Mouse (Mus musculus): ENCODE measurements at regions not wholly inside any gene's neighbourhood (a gene's known extent, or its start where the extent isn't known, plus 50 kb on each side); places are given as distances from the start of the nearest gene placed in this dataset.
A peak's percentile ranks its signal among the peaks of the same experiment; 100 is the strongest.

- no peak for DNase-seq (ENCODE audit: low spot score in 2 of 2)
These were observed 53.4 kb downstream of the Gm47996 start for GRCm38 (mm10) chr1:151263372-151263771.

- DNase-seq (ENCODE audit: low spot score in 2 of 2), result no peak
These were observed 53.9 kb downstream of the Gm47996 start for GRCm38 (mm10) chr1:151263830-151264229.

DNA sequence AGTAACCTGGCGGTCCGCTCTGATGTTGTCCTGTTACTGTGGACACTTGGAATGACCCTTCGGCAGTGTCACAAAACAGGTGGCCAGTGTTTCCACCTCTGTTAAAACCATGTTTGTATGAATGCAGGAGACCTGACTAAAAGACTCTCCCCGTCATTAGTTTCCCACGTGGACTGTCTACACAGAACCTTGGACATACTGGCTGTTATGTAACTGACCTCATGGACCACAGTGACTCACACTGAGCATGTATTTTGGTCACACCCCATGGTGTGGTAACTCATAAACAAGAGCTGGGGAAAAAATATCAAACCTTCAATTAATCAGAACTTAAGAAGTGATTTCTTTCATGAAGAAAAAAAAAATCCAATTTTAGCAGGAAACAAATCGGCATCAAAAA is 54.9 kb downstream of the Gm47996 start:
- no peak for DNase-seq (ENCODE audit: low spot score in 2 of 2)

DNA sequence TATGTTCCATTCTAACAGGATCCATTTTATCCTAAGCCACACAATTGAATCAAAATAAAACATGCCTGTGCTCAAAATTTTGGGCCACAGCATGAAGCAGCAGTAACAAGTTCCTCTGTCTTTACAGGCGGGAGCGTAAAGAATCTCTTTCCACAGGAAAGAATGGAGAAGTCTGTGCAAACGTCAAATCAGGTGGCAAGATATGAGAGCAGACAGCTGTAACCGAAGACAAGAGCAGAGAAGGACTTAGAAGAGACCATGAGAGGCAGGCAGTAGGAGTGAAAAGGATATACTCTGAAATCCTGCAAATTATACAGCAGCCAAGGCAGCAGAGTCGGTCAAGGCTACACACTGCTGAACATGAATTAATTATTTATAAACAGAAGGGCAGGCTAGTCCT is 55.7 kb downstream of the Gm47996 start:
- no peak for DNase-seq (ENCODE audit: low spot score in 2 of 2)

DNA sequence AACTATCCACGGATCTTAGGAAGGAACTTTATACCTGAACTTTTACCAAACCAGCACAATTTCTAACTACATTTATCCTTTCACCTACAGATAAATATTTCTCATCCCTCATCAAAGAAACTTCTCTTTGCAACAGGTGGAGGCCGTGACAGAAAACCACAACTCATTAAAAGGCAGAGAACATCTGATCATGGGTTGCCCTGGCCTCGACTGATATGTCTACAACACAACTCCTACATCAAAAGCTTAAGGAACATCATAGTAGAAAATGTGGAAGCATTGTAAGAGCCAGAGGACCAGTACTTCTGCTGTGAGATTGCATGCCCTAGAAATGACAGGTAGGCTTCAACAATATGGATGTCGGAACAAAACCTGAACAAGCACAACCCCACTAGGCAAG is 56.8 kb downstream of the Gm47996 start:
- no peak for DNase-seq (ENCODE audit: low spot score in 2 of 2)

DNA sequence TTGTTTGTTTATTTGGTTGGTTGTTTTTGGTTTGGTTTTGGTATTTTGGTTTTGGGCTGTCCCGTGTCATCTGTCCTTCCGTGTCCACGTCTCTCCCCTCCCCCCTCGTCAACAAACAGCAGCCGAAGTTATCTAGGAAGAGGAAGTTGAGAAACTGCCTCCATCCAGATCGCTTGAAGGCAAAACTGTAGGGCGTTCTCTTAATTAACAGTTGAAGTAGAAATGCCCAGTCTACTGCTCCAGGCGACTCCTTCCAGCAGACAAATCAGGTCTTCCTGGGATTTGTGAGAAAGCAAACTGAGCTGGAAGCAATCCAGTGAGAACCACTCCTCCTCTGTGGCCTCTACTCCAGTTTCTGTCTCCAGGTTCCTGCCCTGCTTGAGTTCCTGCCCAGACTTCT is 60.8 kb downstream of the Gm47996 start:
- peak in 1 of 2 experiments; percentile 37 for DNase-seq (ENCODE audit: low spot score in 2 of 2)

GRCm38 (mm10) chr1:151274306-151274705 is 64.4 kb downstream of the Gm47996 start:
- DNase-seq (ENCODE audit: low spot score in 2 of 2), result no peak

GRCm38 (mm10) chr1:151275581-151275980 is 65.7 kb downstream of the Gm47996 start:
- no peak for DNase-seq (ENCODE audit: low spot score in 2 of 2)

DNA sequence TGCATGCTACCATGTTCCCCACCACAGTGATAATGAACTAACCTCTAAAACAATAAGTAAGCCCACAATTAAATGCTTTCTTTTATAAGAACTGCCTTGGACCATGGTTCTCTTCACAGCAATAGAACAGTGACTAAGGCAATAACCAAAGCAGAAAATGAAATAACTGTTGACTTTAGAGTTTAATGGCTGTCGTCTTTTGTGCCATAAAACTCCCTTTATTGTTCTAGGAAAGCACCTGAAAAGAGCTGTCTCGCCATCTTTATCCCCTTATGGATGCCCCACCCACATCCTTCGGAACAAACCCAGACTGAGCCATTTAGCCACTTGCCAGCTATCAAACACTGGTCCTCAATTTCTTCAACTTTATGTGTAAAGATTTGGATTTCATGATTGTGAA is 64.3 kb upstream of the Ivns1abp start:
- DNase-seq (ENCODE audit: low spot score in 2 of 2), result no peak

GRCm38 (mm10) chr1:151285045-151285444 is 59.2 kb upstream of the Ivns1abp start:
- DNase-seq (ENCODE audit: low spot score in 2 of 2), result no peak

DNA sequence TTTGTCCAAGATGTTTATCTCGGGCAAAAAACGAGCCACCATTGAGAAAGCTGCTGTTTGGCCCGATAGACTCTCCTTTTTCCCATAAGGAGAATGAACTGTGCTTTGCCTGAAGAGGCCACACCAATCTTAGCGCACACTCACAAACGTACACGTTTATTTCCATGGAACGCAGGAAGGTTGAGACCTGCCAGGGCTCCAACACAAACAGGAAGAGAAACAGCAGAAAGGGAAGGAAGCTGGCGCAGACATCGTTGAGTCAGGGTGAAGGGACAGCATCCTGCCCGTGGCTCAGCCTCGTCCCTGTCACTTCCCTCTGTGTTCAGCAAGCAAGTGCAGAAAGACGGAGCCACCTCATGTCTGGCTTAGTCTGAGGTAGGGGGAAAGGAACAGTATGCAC is 56.8 kb upstream of the Ivns1abp start:
- DNase-seq (ENCODE audit: low spot score in 2 of 2), result peak; percentile 11 to 43

DNA sequence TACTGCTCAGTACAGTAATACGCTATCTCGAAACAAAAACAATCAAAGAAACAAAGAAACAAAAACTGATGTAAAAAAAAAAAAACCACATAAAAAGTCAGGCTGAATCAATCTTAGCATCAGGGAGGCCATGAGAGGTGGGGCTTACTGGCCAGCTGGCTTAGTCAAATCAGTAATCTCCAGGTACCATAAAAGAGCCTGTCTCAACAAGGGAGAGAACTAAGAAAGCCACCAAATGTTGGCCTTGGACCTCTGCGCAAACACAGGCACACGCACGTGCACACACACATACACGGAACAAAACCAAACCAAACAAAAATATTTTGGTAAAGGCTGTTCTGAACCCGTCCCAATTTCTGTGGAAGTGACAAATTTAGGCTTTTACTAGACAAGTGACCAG is 55.2 kb upstream of the Ivns1abp start:
- no peak for DNase-seq (ENCODE audit: low spot score in 2 of 2)

GRCm38 (mm10) chr1:151289493-151290258 is 54.6 kb upstream of the Ivns1abp start:
- DNase-seq (ENCODE audit: low spot score in 2 of 2), result no peak

DNA sequence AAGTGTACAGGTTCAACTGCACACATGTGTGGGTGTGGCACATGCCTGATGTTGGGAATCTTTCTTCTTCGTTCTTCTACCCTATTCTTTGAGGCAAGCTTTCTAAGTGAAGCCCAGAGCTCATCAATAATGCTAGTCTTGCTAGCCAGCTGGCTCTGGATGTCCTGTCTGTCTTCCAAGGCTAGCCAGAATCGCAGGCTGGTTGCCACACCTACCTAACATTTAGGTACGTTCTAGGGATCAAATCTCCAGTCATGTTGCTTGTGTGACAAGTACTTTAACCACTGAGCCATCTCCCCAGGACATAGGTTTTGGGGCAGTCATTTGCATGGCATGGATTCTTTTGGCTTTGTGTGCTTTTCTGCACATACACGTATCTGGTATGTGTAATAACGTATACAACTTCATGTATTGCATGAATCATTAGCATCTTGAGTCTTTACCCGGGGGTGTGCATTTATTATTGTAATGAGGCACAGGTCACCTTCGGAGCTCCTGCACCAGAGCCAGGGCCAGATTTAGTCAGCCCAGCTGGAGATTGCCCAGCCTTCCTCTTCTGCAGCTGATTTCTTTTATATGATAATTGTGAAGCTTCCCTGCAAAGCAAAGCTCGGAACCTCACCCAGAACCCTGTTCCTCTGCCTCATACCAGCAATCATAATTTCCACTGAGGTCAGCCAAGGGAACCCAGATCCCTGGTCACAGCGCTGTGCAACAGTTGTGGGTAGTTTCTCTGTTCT is 50.8 kb upstream of the Ivns1abp start:
- DNase-seq (ENCODE audit: low spot score in 2 of 2), result no peak
